Mouse (Mus musculus): Measurements from ENCODE around the gene Srrm1.
"Not testable (repeated sequence)": the region's sequence is repeated elsewhere in the genome, so short reads cannot be mapped to it uniquely, and the experiment has no call there.

The Srrm1 gene

DNA sequence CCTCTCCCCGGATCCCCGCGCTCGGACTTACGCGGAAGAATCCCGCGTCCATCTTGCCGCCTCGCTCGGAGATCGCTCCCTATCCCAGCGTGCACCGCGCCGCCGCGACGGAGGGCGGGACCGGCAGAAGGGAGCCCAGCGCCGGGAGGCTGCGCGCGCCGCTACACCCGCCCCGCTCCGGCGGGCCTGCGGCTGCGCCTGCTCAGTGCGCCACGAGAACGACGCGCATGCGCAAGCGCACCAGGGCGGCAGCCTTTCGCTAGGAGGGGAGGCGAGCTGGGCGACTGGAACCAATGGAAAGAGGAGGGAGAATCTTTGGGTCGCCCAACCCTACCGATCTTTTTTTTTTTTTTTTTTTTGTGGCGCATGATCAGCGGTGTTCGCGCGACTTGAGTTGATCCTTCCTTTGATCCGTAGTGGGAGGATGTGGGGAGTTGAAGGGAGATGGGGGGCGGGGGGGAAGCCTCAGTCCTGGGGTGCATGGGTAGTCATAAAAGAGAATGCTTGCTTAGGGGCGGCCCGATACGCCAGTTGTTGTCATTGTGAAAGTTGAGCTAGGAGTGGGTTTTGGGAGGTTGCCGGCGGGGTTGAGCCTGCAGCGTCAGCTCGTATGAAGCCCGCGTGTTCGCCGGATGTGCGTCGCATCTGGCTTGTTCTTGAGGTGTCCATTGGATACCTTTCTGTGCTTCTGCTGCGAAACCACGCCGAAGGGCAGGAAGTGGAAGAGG, at the start of gene Srrm1:
Gene Srrm1, minus strand, starts transcription at position 256 of the 728 bp plus-strand sequence.
- peak; percentile 96 for DNase-seq (ENCODE audit: low read depth, low spot score)

DNA sequence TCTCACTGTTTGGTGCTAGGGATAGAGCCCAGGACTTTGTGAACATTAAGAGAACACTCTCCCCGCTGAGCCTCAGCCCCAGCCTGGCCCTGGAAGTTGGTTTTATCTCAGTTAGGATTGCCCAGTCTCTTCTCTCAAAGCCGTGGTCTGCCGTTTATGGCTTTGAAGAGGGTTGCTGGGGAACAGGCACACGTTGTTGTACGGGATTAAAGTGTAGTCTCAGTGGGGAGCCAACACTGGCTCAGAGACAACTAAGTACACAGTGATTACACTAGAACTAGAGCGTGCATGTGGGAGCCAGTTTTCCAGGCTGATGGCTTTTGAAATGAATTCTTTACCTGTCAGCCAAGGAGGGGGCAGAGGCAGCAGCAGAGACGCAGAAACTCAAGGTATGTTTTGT, 48.8 kb upstream of the Srrm1 start:
- DNase-seq (ENCODE audit: low read depth, low spot score): no peak

DNA sequence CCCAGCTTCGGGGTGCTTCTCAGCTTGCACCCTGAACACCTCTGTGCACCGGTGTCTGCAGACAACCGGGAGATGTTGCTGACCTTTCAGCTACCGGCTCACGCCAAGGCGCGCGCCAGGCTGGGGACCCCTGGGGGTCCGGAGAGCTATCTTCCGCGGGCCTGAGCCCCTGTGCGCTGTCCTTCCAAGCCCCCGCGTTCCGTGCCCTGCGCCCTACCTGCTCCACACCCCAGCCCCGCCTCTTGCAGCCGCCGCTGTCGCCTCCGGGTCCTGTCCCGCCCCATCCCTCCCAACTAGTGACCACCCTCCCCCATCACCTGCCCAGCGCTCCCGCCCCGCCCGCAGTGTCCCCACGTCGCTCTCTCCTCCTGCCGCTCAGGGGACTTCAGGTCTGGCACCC, 44.9 kb upstream of the Srrm1 start, which contains the start of gene Ncmap:
Gene Ncmap, minus strand, starts transcription at position 237 of the 400 bp plus-strand sequence.
- no peak for DNase-seq (ENCODE audit: low read depth, low spot score)

DNA sequence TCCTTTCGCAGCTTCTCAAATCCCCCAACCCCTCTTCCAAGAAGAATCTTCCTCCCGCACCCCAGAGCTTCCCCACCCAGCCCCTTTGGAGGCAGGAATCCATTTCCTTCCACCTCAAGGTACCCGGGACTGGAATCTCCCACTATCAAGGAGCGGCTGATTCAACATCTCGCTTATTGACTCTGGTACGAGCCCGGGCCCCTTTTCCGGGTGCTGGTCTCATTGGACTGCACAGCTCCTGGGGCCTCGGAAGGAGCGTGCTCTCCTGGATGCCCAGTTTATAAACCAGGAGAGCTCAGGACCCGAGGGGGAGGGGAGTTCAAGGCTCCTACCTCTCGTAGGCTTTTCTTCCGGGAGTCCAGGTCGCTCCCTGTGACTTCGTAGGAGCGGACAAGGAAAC, 44.4 kb upstream of the Srrm1 start:
- DNase-seq (ENCODE audit: low read depth, low spot score): no peak

DNA sequence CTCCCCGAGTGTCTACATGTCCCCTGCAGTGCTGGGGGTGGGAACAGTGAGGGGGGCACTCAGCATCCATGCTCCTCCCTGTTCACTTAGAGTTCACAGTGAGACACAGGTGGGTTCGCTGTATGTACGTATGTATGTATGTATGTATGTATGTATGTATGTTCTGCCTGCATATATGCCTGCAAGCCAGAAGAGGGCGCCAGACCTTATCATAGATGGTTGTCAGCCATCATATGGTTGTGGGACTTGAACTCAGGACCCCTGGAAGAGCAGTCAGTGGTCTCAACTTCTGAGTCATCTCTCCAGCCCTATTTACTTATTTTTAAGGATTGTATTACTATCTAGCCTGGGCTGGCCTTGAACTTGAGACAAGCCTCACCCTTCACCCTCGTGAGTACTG, 43.2 kb upstream of the Srrm1 start:
- no peak for DNase-seq (ENCODE audit: low read depth, low spot score)

DNA sequence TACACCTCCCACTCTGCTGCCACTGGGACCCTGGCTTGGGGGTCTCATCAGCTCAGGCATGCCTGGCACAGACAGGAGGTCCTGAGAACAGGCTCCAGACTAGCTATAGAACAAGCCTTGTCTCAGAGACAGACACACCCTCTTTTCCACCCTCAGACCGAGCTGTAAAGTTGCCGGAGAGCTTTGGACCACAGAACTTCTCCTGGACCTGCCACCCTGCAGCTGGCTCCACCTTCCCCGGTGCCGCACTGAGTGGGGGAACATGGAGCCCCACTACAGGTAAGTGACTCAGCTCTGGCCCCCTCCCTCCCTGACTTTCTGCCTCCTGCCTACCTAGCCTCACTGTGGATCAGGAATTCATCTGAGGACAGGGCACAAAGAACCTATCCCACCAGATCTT, 42.3 kb upstream of the Srrm1 start:
- no peak for DNase-seq (ENCODE audit: low read depth, low spot score)

DNA sequence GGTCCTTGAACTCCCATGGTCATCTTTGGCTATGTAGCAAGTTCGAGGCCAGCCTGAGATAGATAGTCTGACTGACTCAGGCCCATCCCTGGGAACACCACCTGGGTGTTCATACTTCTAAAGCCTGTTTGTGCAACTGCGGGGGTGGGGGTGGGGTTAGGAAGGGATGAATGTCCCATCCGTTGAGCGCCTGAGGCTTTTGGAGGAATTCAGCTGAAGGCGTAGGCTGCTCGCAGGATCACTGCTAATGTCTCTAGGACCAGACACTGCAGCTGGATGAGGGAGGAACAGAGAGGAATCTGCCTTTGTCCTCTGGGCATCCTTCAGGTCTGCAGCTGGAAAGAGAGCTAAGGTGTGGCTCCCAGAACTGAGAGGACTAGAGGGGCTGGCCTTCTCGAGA, 41.5 kb upstream of the Srrm1 start:
- no peak for DNase-seq (ENCODE audit: low read depth, low spot score)

DNA sequence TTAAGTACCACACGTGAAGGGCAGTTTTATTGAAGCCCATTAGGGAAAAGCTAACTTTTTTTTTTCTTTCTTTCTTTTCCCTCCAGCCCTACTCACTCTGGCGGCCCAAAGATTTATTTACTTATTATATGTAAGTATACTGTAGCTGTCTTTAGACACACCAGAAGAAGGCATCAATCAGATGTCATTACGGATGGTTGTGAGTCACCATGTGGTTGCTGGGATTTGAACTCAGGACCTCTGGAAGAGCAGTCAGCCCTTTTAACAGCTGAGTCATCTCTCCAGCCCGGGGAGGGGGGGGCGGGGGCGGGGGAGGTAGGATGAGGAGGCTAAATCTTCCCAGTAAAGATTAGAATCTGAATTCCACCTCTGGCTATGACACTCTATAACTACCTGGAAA, 40.3 kb upstream of the Srrm1 start:
- DNase-seq (ENCODE audit: low read depth, low spot score): no peak

DNA sequence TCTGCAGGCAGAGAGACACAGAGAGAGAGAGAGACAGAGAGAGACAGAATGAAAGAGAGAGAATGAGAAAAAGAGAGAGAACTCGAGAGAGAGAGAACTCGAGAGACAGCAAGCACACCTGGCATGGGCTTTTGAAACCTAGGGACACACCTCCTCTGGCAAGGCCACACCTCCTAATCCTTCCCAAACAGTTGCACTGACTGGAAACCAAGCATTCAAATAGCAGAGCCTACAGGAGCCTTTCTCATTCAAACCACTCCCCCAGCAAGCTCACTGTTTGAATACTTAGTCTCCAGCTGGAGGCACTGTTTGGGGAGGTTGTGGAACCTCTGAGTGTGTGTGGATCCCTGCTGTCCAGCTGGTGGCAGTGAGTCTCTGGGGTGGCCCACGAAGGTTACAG, 39.7 kb upstream of the Srrm1 start:
- DNase-seq (ENCODE audit: low read depth, low spot score): no peak

DNA sequence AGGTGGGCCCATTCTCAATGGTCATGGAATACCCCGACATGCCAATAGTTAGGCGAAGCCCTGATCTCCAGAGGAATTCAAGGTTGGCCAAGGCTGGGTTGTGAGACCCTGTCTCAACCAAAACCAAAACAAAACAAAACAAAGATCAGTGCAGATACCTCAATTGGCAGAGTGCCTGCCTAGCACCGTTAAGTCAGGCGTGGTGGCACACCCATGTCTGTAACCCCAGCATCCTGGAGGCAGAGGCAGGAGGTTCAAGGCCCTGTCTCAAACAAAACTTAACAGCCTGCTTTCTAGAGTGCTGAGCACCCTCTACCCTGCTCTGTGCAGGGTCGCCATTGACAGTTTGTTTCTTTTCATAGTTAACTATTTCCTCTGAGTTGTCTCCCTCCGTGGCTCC, 37.9 kb upstream of the Srrm1 start:
- DNase-seq (ENCODE audit: low read depth, low spot score): no peak

DNA sequence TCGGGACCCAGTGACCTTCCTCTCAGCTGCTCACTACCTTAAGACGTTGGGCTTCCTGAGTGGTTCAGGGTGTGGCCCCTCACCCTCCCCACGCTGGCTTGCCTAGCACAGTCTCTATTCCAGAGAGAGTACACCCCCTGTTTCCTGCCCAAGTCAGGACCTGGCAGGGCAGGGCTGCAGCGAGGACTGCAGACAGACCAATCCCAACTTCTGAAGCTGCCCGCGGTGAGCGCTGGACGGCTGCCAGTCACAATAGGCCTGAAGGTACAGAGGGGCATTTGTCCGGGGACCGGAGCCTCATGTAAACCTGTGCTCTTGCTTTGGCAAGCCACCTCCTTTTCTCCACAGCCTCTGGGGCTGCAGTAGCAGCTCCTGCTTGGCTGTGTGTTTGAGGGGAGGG, 32.5 kb upstream of the Srrm1 start:
- no peak for DNase-seq (ENCODE audit: low read depth, low spot score)

DNA sequence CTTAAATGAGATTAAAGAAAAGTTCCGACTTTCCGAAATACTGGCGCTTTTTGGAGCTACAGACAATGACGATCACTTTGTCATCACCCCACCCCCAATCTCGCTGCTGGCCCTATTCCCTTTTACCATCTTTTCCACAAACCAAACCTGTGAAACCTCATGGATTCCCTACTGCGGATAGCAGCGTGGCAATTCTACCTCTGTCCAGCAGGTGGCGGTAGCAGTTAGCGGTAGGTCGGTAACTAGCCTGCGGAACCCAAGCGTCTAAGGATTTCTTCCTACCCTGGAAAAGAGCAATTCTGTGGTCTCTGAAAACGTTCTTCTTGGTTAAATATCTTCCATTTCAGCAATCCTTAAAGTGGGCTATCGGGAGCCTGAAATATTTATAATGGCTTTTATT, 29.2 kb upstream of the Srrm1 start:
- DNase-seq (ENCODE audit: low read depth, low spot score): peak; percentile 66

DNA sequence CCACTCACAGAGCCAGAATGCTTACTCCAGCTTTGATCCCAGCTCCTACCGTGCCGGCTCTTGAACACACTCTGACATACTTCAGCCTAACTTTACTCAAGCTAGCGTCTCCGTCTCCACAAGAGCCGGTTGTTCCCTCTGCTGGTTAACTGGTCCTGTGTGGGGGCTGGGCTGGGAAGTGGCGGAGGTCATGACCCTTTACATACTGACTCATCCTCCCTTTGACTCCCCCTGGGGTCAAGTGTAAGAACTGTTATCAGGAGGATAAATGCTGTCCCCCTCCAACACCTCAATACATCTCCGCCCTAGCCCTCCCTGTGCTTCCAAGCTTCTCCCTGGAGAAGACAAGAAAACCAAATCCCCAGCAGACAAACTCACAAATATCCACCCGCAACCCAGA, 28.2 kb upstream of the Srrm1 start:
- DNase-seq (ENCODE audit: low read depth, low spot score): no peak

DNA sequence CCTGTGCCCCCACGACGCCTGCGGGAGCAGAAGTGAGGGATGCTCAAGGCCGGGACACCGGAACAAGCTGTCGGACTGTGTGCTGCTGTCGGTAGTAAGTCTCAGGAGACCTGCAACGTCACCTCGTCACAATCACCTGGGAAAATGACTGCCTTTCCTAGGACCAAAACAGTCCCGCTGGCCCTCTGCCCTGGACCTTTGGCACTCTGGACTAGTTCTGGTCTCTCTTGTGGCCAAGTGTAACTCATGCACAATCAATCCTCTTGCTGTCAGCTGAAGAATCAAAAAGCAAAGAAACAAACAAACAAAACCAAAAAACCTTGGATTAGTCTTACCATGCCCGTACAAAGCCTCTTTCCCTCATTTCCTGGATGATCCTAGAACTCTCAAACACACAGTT, 24.1 kb upstream of the Srrm1 start:
- no peak for DNase-seq (ENCODE audit: low read depth, low spot score)

DNA sequence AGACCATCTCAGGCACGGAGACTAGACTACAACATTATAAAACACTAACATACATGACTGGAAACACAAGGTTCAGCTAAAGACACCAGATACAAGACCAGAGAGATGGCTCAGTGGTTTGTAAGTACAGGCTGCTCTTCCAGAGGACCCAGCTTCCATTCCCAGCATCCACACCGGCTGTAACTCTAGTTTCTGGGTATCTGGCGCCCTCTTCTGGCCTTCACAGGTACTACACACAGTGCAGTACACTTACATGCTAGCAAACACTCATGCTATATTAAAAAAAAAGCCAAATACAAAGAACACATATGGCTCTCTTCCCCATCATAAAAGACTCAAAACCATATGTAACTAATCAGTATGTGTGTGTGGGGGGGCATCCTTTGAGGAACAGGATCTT, 22.3 kb upstream of the Srrm1 start:
- no peak for DNase-seq (ENCODE audit: low read depth, low spot score)

DNA sequence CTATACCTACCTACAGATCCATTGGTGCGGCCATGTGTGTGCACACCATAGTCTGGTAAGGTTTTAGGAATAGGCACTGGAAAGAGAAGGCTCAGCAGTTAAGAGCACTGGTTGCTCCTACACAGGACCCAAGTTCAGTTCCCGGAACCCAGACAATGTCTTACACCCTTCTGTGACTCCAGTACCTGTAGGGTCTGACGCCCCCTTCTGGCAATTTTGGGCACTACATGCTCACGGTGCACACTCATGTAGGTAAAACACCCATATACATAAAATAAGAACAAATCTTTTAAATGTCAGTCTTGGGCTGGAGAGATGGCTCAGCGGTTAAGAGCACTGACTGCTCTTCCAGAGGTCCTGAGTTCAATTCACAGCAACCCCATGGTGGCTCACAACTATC, 20.2 kb upstream of the Srrm1 start:
- DNase-seq (ENCODE audit: low read depth, low spot score): no peak

DNA sequence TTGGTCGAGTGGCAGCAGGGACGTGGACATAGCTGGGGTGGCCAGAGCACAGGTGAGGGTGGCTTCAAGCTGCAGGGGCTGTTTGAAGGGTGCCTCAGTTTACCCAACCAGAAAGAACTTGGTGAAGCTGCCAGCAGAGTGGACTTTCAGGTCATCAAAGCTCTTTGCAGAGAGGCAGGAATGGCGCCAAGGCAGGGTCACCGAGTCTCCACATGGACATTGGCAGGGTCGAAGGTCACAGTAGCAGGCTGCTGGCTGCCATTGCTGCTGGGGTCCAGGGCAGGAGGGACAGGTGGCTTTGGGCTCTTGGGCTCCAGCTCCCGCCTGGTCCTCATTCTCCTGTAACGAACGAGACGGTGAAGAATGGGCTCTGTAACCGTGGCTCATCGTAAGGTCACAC, 17.3 kb upstream of the Srrm1 start:
- DNase-seq (ENCODE audit: low read depth, low spot score): no peak

DNA sequence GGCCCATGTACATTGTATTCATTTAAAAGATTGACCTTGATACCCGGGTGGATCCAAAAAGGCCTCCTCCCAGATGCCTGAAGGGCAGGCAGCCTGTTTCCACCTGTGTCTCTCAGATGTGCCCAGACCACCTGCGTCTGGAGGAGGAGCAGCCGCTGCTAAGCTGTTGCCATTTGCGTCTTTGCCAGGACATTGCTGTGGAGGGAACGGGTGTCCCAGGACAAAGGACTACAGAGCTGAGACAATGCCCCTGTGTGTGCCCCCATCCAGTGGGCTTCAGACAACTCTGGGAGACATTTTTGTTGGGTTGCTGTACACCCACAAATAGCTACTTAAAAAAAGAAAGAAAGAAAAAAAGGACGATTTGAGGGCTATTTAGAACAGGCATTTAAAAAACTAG, 9.7 kb upstream of the Srrm1 start:
- no peak for DNase-seq (ENCODE audit: low read depth, low spot score)

DNA sequence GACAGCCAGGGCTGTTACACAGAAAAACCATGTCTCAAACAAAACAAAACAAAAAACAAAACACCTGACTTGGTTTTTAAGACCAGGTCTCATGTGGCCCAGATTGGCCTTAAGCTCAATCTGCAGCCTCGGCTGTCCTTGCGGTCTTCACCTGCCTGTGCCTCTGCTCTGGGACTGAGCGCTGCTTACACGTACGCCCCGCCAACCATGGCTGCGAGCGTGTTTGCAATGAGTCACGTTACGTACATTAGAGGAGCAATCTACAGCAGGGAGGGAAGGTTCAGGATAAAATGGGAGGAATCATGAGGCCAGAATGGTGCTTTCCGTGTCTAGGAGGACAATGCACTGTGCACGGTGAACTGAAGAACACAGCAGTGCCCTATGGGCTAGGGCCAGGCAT, 8.6 kb upstream of the Srrm1 start:
- no peak for DNase-seq (ENCODE audit: low read depth, low spot score)

DNA sequence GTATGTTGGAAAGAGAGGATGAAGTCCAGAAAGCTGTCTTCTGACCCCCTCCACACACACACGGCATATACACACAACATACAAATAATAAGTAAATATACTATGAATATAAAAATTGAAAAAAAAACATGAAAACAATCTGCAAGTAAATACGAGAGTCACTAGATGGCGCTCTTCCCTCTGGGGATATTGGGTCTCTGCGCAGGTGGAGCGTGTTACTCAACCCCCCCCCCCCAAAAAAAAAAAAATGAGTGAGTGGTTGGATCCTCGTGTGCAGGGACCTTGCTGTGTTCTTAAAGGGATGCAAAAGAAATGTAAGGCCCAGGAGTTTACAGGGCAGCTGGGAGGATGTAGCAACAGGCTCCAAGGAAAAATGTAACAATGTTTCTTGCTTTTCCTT, 5.6 kb upstream of the Srrm1 start:
- no peak for DNase-seq (ENCODE audit: low read depth, low spot score)

DNA sequence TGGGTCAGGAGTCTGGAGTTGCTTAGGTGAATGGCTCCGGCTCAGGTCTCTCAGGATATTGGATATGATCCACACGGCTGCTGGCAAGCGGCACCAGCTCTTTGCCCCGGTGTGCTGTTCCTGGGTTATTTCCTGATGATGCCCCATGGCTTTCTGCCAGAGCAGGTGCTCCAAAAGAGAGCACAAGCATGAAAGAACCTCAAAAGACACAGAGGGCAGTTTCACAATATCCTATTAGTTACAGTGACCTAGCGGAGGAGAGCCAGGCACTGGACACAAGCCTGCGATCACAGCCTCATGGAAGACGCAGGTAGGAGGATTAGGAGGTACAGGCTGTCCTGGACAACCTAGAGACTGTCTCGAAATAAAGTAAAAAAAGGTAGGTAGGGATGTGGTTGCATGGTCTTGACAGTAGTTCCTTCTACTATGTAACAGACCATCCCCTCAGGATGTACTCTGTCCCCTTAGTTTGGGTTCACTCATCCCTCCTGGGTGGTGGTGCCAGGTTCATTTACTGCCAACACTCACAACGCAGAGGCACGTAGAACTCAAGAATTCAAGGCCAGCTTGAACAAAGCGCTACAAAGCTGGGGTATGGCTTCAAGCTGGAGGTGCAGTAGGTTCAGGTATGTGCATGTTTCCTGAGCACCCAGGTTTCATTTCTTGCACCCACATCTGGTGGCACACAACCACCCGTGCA, 4.2 kb upstream of the Srrm1 start:
- no peak for DNase-seq (ENCODE audit: low read depth, low spot score)

DNA sequence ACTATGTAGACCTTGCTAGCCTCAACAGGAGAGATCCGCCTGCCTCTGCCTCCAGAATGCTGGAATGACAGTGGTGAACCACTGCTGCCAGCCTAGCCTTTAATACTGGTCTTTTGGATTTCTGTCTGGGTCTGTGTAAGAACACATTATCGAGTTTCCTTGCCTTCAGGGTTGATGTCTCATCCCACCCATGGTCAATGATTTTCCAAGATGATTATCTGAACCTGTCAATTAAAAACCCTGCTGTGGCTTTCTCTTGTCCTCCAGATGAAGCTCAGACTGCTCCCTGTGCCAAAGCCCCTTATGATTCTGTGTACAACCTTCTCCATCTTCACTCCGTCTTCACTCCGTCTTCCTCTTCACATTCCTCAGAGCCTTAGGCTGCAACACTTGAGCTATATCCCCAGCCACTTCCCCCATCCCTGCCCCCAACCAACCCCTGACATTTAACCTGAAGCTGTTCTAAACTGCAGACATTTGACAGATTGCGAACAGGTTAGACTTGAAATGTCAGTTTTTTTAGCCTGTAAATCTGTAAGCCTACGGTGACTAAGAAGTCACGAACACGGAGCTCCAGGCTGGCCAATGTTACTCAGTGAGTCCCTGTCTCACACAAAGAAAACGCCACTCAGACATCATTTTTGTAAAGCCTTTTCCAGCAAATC, 2.9 kb upstream of the Srrm1 start:
- no peak for DNase-seq (ENCODE audit: low read depth, low spot score)

DNA sequence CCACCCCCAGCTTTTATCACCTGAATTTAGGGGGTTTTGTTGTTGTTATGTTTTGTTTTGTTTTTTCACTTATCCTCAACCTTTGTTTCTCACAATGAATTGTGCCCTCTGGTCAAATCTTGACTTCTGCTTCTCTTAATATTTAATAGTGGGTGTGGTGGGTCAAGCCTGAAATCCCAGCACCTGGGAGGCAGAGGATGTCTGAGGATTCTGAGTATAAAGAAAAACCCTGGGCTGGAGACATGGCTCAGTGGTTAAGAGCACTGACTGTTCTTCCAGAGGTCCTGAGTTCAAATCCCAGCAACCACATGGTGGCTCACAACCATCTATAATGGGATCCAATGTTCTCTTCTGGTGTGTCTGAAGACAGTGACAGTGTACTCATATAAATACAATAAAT, 1.6 kb upstream of the Srrm1 start:
- DNase-seq (ENCODE audit: low read depth, low spot score): not testable (repeated sequence)
